Mouse (Mus musculus): ENCODE measurements at regions not wholly inside any gene's neighbourhood (a gene's known extent, or its start where the extent isn't known, plus 50 kb on each side); places are given as distances from the start of the nearest gene placed in this dataset.
A peak's percentile ranks its signal among the peaks of the same experiment; 100 is the strongest.

- Histone ChIP-seq H3K36me3 (no peaks in the 10 kb centered on the region), H3K9me3 (no peaks in the 10 kb centered on the region), H3K4me3 (no peak overlapping the region), H3K27ac (replicated peaks) (no peak overlapping the region), H3K4me2 (replicated peaks) (no peak overlapping the region), H3K9ac (replicated peaks) (no peak overlapping the region), H3K4me1 (no peaks in the 10 kb centered on the region), H3K27me3 (no peaks in the 10 kb centered on the region)
- no peak for ATAC-seq (ENCODE audit: low FRiP score, low read depth)
- WGBS, result 94% methylated on average over 4 of the region's 4 CpGs
These were observed 690.5 kb downstream of the Gbe1 start for GRCm38 (mm10) chr16:71004211-71004610.

- Histone ChIP-seq H3K27ac (replicated peaks) (no peak overlapping the region), H3K9ac (replicated peaks) (no peak overlapping the region), H3K27me3 (no peaks in the 10 kb centered on the region), H3K4me1 (no peaks in the 10 kb centered on the region), H3K4me3 (no peak overlapping the region), H3K9me3 (no peaks in the 10 kb centered on the region), H3K36me3 (no peaks in the 10 kb centered on the region), H3K4me2 (replicated peaks) (no peak overlapping the region)
- 0 out of 2 replicates have a peak, but pooled peaks have one; percentile 6 for ATAC-seq (ENCODE audit: low FRiP score, low read depth)
- WGBS, result 79% methylated on average over 2 of the region's 2 CpGs
These were observed 729.6 kb downstream of the Gbe1 start for GRCm38 (mm10) chr16:71043381-71043780.

- H3K4me2 ChIP-seq (replicated peaks), result no peak overlapping the region
- no peaks in the 10 kb centered on the region for H3K36me3 ChIP-seq
- H3K9me3 ChIP-seq, result no peaks in the 10 kb centered on the region
- H3K9ac ChIP-seq (replicated peaks), result no peak overlapping the region
- H3K4me1 ChIP-seq, result no peaks in the 10 kb centered on the region
- no peaks in the 10 kb centered on the region for H3K27me3 ChIP-seq
- no peak overlapping the region for H3K4me3 ChIP-seq
- no peak overlapping the region for H3K27ac ChIP-seq (replicated peaks)
- no peak for ATAC-seq (ENCODE audit: low FRiP score, low read depth)
- 58% methylated on average over 2 of the region's 2 CpGs for WGBS
These were observed 740.5 kb downstream of the Gbe1 start for GRCm38 (mm10) chr16:71054258-71054657.

- Histone ChIP-seq H3K27me3 (no peaks in the 10 kb centered on the region), H3K4me1 (no peaks in the 10 kb centered on the region), H3K4me2 (replicated peaks) (no peak overlapping the region), H3K9me3 (no peaks in the 10 kb centered on the region), H3K36me3 (no peaks in the 10 kb centered on the region), H3K9ac (replicated peaks) (no peak overlapping the region), H3K4me3 (no peak overlapping the region), H3K27ac (replicated peaks) (no peak overlapping the region)
- no peak for ATAC-seq (ENCODE audit: low FRiP score, low read depth)
- WGBS, result 64% methylated on average over 3 of the region's 3 CpGs
These were observed 749.0 kb downstream of the Gbe1 start for GRCm38 (mm10) chr16:71062754-71063153.

GRCm38 (mm10) chr16:71063361-71063932, 749.7 kb downstream of the Gbe1 start:
- H3K4me1 ChIP-seq, result no peaks in the 10 kb centered on the region
- H3K36me3 ChIP-seq, result no peaks in the 10 kb centered on the region
- ATAC-seq (ENCODE audit: low FRiP score, low read depth), result no peak
- no peaks in the 10 kb centered on the region for H3K9me3 ChIP-seq
- no peaks in the 10 kb centered on the region for H3K27me3 ChIP-seq
- WGBS, result 82% methylated on average over 3 of the region's 3 CpGs
- H3K9ac ChIP-seq (replicated peaks), result no peak overlapping the region
- no peak overlapping the region for H3K4me3 ChIP-seq
- no peak overlapping the region for H3K27ac ChIP-seq (replicated peaks)
- no peak overlapping the region for H3K4me2 ChIP-seq (replicated peaks)

GRCm38 (mm10) chr16:71070186-71070585, 756.4 kb downstream of the Gbe1 start:
- Histone ChIP-seq H3K4me3 (no peak overlapping the region), H3K27me3 (no peaks in the 10 kb centered on the region), H3K9me3 (no peaks in the 10 kb centered on the region), H3K27ac (replicated peaks) (no peak overlapping the region), H3K36me3 (no peaks in the 10 kb centered on the region), H3K4me1 (no peaks in the 10 kb centered on the region), H3K4me2 (replicated peaks) (no peak overlapping the region), H3K9ac (replicated peaks) (no peak overlapping the region)
- ATAC-seq (ENCODE audit: low FRiP score, low read depth), result no peak

GRCm38 (mm10) chr16:71102829-71103228, 789.1 kb downstream of the Gbe1 start:
- Histone ChIP-seq H3K36me3 (no peaks in the 10 kb centered on the region), H3K9ac (replicated peaks) (no peak overlapping the region), H3K4me3 (no peak overlapping the region), H3K9me3 (no peaks in the 10 kb centered on the region), H3K4me1 (no peaks in the 10 kb centered on the region), H3K27ac (replicated peaks) (no peak overlapping the region), H3K4me2 (replicated peaks) (no peak overlapping the region), H3K27me3 (no peaks in the 10 kb centered on the region)
- 79% methylated on average over 3 of the region's 3 CpGs for WGBS
- ATAC-seq (ENCODE audit: low FRiP score, low read depth), result no peak

- Histone ChIP-seq H3K9me3 (no peaks in the 10 kb centered on the region), H3K4me1 (no peaks in the 10 kb centered on the region), H3K4me2 (replicated peaks) (no peak overlapping the region), H3K36me3 (no peaks in the 10 kb centered on the region), H3K4me3 (no peak overlapping the region), H3K9ac (replicated peaks) (no peak overlapping the region), H3K27ac (replicated peaks) (no peak overlapping the region), H3K27me3 (no peaks in the 10 kb centered on the region)
- ATAC-seq (ENCODE audit: low FRiP score, low read depth), result no peak
- 92% methylated on average over 1 of the region's 1 CpGs for WGBS
These were observed 795.2 kb downstream of the Gbe1 start for GRCm38 (mm10) chr16:71108979-71109378.

GRCm38 (mm10) chr16:71114301-71114700, 800.6 kb downstream of the Gbe1 start:
- H3K9me3 ChIP-seq, result no peaks in the 10 kb centered on the region
- no peak overlapping the region for H3K4me2 ChIP-seq (replicated peaks)
- no peak overlapping the region for H3K4me3 ChIP-seq
- no peaks in the 10 kb centered on the region for H3K36me3 ChIP-seq
- no peaks in the 10 kb centered on the region for H3K4me1 ChIP-seq
- no peaks in the 10 kb centered on the region for H3K27me3 ChIP-seq
- H3K9ac ChIP-seq (replicated peaks), result no peak overlapping the region
- no peak for ATAC-seq (ENCODE audit: low FRiP score, low read depth)
- 84% methylated on average over 3 of the region's 3 CpGs for WGBS
- no peak overlapping the region for H3K27ac ChIP-seq (replicated peaks)

GRCm38 (mm10) chr16:71120706-71121105, 807.0 kb downstream of the Gbe1 start:
- H3K27ac ChIP-seq (replicated peaks), result no peak overlapping the region
- H3K36me3 ChIP-seq, result no peaks in the 10 kb centered on the region
- H3K9me3 ChIP-seq, result no peaks in the 10 kb centered on the region
- H3K9ac ChIP-seq (replicated peaks), result no peak overlapping the region
- WGBS, result 92% methylated on average over 5 of the region's 5 CpGs
- no peaks in the 10 kb centered on the region for H3K4me1 ChIP-seq
- no peak for ATAC-seq (ENCODE audit: low FRiP score, low read depth)
- no peak overlapping the region for H3K4me3 ChIP-seq
- no peak overlapping the region for H3K4me2 ChIP-seq (replicated peaks)
- H3K27me3 ChIP-seq, result no peaks in the 10 kb centered on the region

GRCm38 (mm10) chr16:71123616-71124015, 809.9 kb downstream of the Gbe1 start:
- H3K9ac ChIP-seq (replicated peaks), result no peak overlapping the region
- no peaks in the 10 kb centered on the region for H3K4me1 ChIP-seq
- ATAC-seq (ENCODE audit: low FRiP score, low read depth), result no peak
- no peak overlapping the region for H3K27ac ChIP-seq (replicated peaks)
- no peak overlapping the region for H3K4me2 ChIP-seq (replicated peaks)
- H3K27me3 ChIP-seq, result no peaks in the 10 kb centered on the region
- H3K36me3 ChIP-seq, result no peaks in the 10 kb centered on the region
- 92% methylated on average over 4 of the region's 4 CpGs for WGBS
- H3K9me3 ChIP-seq, result no peaks in the 10 kb centered on the region
- no peak overlapping the region for H3K4me3 ChIP-seq

- no peak for ATAC-seq (ENCODE audit: low FRiP score, low read depth)
- no peak overlapping the region for H3K4me3 ChIP-seq
These were observed 819.1 kb downstream of the Gbe1 start for GRCm38 (mm10) chr16:71132826-71133225.

GRCm38 (mm10) chr16:71138668-71139067, 824.9 kb downstream of the Gbe1 start:
- Histone ChIP-seq H3K36me3 (no peaks in the 10 kb centered on the region), H3K4me1 (no peaks in the 10 kb centered on the region), H3K4me3 (no peak overlapping the region), H3K9ac (replicated peaks) (no peak overlapping the region), H3K9me3 (no peaks in the 10 kb centered on the region), H3K27ac (replicated peaks) (no peak overlapping the region), H3K27me3 (no peaks in the 10 kb centered on the region), H3K4me2 (replicated peaks) (no peak overlapping the region)
- WGBS, result 44% methylated on average over 3 of the region's 3 CpGs
- peak; percentile 85 for ATAC-seq (ENCODE audit: low FRiP score, low read depth)

More at GRCm38 (mm10) chr16:71132826-71133225, 819.1 kb downstream of the Gbe1 start:
- no peaks in the 10 kb centered on the region for H3K4me1 ChIP-seq
- H3K9ac ChIP-seq (replicated peaks), result no peak overlapping the region
- H3K9me3 ChIP-seq, result no peaks in the 10 kb centered on the region
- H3K36me3 ChIP-seq, result no peaks in the 10 kb centered on the region
- no peak overlapping the region for H3K27ac ChIP-seq (replicated peaks)
- no peak overlapping the region for H3K4me2 ChIP-seq (replicated peaks)
- no peaks in the 10 kb centered on the region for H3K27me3 ChIP-seq
